Mouse (Mus musculus) kidney, adult 11 months (tissue): Measurements from ENCODE around the gene Akap5.
A peak's percentile ranks its signal among the peaks of the same experiment; 100 is the strongest.

Source experiments
- DNase-seq: peaks from one replicate; pipeline ENCODE4 v3.0.0; 2022

Gene Akap5

DNA sequence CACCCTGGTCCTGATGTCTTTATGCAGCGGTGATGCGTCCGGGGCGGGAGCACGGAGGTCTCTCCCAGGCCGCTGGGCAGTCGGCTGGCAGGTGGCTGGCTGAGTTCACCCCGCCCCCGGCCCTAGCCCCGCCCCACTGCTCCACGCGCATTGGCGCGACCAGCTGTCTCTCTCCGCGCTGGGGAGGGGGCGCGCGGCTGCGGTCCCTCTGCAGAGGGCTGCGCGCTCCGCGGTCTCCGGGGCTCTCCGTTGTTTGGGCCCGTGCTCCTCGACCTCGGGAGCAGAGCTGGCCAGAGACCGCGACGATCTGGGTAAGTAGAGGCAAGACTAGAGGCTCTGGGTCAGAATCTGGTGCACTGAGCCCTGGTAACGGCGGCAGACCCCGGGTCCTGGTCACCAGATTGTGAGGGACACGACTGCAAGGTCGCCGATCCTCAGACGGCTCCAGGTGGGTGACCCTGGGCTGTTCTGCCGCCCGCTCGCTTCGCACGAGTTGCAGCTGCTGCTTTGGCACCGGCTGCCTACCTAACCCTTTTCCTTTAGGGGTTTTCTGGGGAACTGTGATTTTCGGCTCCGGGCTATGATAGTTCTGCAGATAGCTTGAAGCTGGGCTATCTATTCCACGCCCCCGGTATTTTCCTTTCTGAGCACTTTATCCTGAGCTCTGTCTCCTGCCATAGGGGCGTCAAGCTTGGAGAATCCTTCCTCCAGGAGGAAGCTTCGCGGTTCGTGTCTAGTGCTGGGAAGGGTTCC, at the start of gene Akap5:
Gene Akap5, plus strand, starts transcription at position 213 of the 753 bp plus-strand sequence.
- no peak for DNase-seq

DNA sequence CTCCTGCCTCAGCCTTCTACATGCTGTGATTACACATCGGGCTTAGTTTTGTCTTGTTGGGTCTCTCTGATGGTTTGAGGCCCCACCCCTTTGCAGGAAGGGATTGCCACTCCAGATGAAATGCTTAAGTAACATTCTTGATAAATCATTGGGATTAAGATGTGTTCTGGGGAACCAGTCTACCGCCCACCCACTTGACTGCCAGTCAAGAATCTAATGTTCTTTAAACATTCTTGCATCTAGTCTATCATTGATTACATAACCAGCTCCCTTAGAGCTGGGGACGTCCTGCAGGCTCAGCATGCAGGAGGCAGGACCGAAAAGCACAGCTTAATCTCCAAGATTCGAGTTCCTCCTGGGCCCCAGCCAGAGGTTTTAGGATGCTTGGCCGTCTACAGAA, 46.5 kb upstream of the Akap5 start:
- no peak for DNase-seq

DNA sequence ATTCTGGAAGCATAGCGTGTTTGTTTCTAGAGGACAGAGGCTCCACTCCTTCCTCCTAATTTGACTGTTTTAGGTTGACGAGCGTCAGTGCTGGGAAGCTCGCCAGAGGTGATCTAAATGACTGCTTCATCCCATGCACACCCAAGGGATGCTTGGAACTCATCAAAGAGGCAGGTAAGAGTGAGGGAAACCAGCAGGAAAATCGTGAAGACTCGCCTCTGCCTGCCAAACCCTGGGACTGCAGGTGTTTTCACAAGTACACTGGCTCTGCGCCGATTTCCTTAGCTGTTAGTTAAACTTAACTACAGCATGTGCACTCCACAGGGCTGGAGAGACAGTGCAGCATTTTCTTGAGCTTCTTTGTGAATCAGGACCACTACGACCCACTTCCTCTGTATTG, 44.1 kb upstream of the Akap5 start:
- no peak for DNase-seq

DNA sequence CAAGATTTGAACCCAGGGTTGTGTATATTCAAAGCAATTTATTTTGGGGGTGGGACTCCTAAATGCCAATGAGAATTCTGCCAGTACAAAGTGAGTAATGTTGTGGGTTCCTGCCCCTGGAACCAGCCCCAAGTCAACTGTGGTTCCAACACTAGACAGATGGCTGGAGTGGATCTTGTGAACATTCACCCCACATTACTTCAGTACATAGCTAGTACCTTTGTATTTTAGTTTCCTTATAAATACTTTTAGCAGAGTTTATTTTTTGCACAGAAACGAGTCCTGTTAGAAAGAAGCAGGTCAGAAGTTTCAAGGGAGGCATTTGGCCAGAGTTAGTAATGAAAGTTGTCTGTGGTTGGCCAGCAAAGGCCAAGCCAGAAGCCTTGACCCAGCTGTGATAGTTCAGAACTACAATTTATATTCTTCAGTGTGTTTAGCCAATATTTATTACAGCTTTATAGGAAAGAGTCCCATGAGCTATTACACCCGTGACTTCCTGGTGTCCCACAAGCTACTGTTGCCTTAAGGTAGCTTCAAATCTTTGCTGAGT, 43.5 kb upstream of the Akap5 start:
- no peak for DNase-seq

DNA sequence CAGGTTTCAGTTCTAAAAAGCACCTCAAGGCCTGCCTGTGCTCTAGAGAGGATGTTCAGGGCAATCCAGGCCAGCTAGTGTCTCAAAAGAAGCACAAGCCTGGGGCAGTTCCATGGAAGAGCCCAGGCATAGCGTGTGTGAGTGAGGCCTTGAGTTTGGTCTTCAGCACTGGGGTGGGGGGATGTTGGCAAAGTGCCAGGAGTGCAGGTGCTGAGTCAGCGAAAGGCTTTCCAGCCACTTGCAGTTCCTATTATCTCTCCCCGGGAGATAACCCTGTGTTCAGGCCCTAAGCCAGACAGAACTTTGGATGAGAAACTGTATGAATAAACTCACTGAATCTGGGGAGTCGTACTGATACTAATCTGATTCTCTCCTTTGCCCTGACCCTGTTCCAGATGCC, 42.6 kb upstream of the Akap5 start:
- no peak for DNase-seq

DNA sequence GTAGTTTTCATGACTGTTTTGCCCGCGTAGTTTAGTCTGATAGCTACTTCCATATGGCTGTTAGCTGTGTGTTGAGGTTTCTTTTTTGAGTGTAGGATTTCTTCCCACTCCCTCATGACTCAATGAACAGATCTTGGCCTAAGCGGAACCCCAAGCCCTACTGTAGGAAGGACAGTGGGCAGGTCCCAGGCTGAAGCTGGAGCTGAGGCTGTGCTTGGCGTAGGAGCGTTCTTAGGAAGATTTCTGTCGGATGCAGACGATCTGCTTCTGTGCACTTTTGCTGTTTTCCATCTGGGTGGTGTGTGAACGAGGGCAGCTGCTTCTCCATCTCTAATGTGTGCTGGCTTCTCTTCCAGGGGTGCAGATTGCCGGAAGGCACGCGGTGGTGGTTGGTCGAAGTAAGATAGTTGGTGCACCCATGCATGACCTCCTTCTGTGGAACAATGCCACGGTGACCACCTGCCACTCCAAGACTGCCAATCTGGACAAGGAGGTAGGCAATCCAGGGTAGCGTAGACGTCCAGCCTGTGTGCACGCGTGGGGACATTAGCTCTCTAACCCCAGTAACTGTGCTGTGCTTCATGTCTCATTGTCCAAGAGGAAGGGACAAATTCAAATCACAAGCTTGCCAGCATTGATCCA, 42.0 kb upstream of the Akap5 start:
- no peak for DNase-seq

DNA sequence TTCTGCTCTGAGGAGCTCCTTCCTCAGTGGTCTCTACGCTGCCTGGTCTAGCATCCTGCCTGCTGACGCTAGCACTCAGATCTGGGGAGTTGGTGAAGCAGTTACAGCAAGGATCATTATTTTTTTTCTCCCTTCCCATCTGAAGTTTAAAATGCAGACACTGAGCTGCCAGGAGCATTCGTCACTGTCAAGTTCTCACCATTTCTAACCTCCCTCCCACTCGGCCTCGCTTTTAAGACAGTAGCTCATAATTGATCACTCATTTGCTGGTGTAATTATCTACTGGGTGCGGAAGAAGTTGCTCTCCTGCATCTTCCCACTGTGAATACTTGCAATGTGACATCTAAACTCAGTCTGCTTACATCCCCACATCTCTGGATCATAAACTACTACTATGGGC, 39.3 kb upstream of the Akap5 start:
- no peak for DNase-seq

DNA sequence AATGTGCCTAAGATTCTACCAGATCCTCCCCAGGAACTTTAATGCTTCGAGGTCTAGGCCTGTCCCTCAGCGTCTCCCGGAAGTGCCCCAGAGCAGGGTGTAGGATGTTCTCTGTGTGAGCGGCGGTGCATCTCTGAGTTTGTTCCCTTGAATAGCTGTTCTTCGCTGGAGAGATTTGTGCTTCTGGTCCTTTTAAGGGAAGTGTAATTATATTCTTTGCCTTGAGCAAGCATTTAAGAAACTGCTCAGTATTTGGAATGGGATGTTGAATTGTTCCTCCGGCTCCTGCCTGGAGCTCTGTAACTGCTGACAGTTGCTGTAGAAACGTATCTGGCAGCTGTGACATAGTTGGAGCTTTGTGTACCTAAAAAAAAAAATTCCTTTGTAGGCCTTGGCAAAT, 36.7 kb upstream of the Akap5 start:
- no peak for DNase-seq

DNA sequence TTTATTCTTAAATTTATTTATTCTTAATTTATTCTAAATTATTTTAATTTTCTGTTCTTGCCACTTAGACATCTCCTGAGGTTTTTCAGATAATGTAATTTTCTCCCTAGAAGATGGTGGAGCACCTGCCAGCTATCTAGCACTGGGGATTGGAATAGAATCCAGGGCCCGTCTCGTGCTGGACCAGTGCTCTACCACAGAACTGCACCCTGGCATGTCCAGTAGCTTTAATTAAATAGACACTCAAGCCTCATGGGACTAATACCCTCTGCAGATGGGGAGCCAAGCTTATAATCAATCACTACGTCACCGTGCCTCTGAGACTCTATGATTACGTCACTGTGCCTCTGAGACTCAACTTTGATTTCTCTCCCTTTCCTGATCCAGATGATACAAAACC, 36.2 kb upstream of the Akap5 start:
- DNase-seq, result no peak

DNA sequence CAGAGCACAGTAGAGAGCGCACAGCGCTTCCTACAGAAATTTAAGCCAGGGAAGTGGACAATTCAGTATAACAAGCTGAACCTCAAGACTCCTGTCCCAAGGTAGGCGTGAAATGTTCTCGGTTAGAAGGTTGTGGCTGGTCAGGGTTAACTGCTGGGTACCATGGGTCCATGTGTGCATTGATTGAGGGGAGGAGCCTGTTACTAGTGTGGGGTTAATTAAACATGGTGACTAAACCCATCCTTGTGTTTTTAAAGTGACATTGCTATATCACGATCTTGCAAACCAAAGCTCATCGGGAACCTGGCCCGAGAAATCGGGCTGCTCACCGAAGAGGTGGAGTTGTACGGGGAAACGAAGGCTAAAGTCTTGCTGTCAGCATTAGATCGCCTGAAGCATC, 35.3 kb upstream of the Akap5 start:
- DNase-seq, result no peak

DNA sequence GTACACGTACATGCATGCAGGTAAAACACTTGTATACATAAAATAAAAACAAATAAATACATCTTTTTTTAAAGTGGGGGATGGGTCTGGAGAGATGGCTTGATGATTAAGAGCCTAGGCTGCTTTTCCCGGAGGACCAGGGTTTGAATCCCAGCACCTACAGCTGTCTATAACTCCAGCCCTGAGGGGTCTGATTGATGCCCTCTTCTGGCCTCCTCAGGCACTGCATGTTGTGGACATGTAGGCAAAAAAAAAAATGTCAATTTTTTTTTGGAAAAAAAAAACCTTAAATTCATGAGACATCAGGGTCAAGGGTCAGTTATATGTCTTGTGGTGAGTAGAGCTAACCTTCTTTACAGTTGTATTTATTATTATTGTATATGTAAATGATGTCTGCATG, 34.4 kb upstream of the Akap5 start:
- no peak for DNase-seq

DNA sequence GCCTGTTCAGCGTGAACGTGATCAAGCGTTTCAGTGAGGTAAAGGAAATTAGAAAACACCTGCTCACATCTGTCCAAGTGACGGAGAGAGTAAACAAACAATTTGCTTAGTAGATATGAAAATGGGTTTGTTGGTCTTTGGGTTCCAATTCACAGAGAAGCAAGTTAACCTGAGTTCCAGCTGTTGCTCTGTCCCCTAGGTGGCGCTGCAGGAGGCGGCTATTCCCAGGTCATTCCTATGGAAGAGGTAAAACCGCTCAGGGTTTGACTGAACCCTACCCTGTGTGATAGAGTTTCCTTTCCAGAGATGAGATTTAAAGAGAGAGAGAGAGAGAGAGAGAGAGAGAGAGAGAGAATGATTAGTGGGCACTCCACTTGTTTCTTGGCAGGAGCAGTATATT, 31.5 kb upstream of the Akap5 start:
- no peak for DNase-seq

DNA sequence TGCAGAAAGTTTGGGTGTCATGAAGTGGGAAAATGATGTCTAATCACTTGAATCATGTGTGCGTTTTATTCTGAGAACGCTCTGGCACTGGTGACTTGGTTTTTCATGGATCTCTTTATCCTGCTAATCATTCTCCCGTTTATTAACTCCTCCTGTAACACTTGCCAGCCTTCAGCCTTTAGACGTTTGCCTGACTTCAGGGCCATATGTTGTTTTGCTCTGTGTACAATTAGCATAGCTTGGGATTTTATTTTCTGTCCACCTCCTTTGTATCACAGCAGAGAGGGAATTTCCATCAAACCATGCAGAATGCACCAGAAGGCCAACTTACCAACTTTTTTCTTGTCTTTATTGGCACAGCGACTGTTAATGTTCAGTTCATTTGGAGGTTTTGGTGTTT, 26.9 kb upstream of the Akap5 start:
- no peak for DNase-seq

DNA sequence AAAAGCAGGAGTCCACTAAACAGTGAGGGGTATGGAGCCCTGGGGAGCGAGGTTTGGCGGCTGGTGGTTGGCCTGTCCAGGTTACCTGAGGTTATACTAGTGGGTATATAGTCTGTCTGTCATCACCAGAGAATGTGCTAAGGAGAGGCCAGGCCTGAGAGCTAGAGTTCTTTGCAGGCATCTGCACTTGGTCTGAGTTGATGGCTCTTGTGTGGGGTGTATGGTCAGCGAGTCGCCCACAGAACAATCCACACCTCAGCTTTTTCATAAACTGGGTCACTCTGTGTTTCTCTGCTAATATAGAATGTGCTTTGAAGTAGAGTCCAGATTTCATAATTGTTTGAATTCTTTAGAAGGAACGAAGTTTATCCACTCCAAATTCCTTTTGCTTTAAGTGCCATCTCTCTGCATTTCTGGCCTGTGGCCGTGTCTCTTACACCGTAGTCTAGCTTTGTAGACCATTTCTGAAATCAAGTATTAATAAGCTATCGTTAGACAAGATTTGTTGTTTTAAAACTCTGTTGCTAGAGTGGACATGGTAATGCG, 25.3 kb upstream of the Akap5 start:
- no peak for DNase-seq

DNA sequence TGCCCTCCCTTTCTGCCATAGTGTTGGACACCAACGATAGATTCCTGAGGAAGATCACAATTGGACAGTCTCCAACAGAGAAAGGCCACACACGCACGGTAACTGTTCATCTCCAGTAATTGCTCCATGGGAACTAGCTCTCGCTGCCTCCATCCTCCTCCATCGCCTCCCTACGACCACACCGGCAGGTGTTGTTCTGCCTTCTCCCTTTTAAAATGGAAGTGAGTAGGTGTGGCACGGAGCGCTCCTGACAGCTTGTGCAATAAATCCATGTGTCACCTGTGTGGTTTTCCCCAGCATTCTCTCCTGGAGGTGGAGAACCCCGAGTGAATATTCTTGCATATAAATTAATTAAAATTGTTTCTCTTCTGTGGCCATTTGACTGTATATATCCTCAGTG, 24.3 kb upstream of the Akap5 start:
- no peak for DNase-seq

DNA sequence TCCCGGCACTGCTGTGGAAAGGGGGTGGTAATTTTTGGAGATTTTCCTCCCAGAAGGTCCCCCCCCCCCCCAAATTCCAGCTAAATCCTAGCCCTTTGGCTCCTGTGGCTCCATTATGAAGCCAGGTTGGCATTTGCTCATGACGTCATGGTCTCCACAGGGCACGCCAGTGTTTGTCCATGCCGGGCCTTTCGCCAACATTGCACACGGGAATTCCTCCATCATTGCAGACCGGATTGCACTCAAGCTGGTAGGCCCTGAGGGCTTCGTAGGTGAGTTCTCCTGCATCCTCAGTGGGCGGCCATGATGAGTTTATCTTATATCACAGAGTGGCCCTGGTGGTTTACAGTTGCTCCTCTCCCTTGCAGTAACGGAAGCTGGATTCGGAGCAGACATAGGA, 21.2 kb upstream of the Akap5 start:
- DNase-seq, result peak; percentile 15

DNA sequence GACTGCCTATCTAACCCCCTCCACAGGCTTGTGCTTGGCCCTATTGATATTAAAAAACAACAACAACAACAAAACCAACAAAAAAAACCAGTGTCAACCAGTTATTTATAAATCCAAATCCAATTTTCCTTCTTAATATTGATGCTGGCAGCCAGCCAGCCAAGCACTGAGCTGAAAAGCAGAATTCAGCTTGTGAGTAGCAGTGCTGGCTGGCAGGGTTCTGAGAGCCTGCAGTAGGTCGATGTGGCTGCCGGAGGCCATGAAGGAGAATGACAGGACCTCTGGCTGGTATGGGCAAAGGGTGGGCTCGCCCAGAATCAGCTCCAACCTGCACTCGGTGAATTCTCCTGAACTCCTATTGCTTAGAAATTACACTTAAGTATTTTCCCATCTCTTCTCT, 20.5 kb upstream of the Akap5 start:
- DNase-seq, result peak; percentile 11

DNA sequence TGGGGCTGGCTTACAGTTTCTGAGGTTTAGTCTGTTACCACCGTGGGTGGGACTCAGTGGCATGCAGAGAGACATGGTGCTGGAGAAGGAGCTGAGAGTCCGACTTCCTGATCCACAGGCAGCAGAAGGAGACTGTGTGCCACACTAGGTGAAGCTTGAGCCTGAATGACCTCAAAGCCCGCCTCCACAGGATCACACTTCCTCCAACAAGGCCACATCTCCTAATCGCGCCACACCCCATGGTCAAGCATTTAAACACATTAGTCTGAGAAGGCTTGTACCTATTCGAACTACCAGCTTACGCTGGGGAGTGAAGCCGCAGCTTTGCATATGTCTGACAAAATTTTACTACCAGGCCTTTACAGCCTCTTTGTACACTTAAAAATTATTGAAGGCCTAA, 19.6 kb upstream of the Akap5 start:
- no peak for DNase-seq

DNA sequence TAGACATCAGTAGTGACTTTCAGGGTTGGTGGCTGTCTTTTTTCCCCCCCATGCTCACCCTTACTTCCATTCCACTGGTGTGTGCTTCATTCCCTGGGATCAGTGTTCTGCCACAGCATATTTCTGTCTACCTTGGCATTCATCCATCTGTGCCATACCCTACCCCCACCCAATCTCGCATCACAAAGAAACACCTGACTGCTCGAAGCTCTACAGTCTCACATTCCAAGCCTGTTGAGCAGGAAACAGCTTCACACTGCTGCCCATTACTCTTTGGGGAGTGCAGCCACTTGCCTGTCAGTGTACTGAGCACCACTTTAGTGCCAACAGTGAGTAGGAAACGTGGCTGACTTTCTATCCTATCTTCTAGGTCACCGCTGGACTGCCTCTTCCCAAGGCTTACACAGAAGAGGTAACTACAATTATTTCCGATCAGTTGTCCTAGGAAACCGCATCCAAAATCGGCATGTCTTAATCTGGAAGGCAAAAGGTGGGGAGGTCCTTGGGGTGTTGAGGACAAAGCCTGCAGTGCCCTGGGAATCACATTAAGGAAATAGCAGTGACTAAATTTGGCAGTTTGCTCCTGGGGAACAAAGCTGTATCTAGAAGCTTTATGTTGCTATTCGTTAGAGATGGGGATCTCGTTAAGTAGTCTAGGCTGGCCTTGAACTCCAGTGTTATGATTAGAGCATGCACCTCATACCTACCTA, 17.7 kb upstream of the Akap5 start:
- DNase-seq, result peak; percentile 7

DNA sequence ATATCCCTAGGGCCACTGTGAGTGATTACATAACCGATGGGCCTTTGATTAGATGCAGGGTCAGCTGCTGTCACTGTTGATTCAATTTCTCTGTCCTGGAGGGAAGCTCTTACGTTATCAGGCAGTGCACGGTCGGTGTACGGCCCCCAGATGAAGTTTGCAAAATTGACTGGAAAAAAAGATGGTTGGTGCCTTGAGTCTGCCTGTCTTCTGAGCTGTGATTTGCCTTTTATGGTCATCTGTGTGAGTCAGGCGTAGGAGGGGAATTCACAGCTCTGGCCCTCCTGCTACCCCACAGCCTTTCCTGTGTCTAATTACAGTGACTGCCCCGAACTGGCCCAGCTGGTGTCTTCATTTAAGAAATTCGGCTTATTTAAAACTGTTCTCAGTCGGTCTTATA, 16.7 kb upstream of the Akap5 start:
- no peak for DNase-seq

DNA sequence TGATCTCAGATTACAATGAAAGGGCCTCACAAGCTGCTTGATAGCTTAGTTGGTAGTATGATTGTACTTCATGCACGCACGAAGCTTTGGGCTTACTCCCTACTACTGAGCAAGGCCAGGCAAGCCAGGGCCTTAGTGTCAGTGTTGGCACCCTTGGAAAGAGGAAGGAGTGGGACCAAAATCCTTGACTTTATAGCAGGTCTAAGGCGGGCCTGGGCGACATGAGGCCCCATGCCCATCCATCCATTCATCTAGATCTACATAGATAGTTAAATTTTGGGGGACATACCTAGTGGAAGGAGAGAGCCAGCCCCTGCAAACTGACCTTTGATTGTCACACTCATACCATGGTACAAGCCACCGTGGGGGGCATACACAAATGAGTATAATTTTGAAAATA, 16.3 kb upstream of the Akap5 start:
- no peak for DNase-seq

DNA sequence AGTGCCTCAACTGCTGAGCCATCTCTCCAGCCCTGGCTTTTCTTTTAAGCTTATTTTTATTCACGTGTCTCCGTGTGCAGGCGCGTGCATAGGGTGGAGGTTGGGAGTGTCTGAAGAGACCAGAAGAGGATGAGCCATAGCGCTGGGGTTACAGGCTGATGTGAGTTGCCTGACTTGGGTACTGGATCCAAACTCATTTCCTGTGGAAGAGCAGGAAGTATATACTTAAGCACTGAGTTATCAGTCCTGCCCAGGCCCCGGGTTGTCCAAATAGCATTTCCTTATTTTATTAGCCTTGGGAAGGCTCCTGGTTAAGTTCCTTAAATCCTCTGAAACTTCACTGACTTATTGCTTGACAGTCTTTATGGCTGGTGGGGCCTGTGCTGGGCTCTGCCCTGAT, 14.7 kb upstream of the Akap5 start:
- DNase-seq, result no peak

DNA sequence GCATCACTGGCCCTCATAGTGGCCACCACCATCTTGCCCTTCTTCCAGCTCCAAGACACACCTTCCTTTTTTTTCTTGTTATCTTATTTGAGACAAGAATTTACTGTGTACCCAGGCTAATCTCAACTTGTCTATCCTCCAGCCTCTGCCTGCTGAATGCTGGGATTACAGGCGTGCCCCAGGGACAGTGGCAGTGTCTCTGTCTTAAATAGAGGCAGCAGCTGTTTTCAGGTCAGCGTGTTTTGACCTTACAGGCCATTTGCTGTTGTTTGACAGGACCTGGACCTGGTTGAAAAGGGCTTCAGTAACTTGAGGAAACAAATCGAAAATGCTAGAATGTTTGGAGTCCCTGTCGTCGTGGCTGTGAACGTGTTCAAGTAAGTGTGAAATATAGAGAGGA, 14.1 kb upstream of the Akap5 start:
- no peak for DNase-seq

DNA sequence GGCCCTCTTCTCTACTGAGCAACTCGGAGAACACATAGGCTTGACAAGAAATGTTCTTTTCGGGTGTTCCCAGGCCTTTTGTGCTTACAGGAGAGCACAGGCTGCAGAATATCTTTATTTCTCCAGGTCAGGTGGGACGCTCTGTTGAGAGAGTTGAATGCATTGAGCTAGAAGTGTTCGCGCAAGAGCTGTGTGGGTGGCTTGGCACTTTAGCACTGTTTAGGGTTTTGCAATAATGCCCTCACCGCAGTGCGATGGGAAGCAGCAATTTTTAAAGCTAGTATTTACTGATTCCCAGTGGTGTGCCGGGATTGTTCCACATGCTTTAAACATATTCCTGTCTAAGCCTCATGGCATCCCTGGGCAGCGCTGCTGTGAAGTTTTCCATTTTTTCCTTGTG, 13.5 kb upstream of the Akap5 start:
- no peak for DNase-seq
